In the genomic region with DNA sequence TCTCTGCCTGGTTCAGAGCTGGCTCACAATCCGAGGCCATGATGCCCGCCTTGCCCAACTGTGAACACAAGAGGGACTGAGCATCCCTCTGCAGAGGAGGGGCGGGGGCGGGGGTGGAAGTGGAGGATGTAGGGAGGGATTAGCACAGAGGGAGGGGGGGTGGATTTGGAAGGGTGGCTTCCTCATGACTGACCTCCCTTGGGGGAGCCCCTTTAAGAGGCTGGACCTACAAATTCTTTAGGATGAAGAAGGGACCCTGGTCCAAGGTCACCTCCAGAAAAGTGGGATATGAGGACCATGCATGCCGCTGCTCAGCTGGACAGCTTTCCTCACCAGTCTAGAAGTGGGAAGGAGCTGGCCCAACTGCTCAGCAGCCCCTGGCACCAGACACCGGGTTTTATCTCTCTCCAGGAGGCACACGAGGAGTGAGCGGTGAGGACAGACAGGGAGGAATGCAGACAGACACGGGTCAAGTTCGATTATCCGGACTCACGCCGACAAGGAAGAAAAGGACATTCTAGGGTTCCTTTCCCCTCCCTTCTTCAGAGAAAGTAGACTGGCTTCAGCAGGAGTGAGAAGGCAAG, we compare ENCODE assay signal across 7 mouse cellular contexts. TPM values are rescaled to one million over a fixed set of nuclear protein-coding genes. Genes with fewer than 3 reads are reported as not detected.
DNase-seq lines count a peak whose midpoint lies in the region; ATAC-seq and TF ChIP-seq lines count a peak whose summit lies in the region.

No protein-coding gene starts in this region.

- 4% methylated on average over 13 of the region's 13 CpGs for WGBS in embryonic facial prominence, embryonic 15.5 days
- 9% methylated on average over 13 of the region's 13 CpGs for WGBS in limb, embryonic 10.5 days
- 4% methylated on average over 13 of the region's 13 CpGs for WGBS in olfactory bulb, adult 2 months

- no peak for TF ChIP-seq CTCF in olfactory bulb, adult 2 months (IDR thresholded peaks at IDR 0.05; ENCODE audit: insufficient read depth, low read depth, low read length)

- peak overlapping the region; percentile 98; the same call in 1 of the 2 replicates for H3K27ac ChIP-seq in embryonic facial prominence, embryonic 15.5 days (replicated peaks)
- peak overlapping the region; percentile 91 for H3K27ac ChIP-seq in limb, embryonic 10.5 days
- H3K27ac ChIP-seq in olfactory bulb, adult 2 months (ENCODE audit: insufficient read depth, low read depth, low read length), result peak overlapping the region; percentile 97

- intact Hi-C loops in left cerebral cortex, postnatal 25 days (cut with DNase I), result loop anchor here (2.0 to 5.0 kb wide), 3 partner anchors 40 to 550 kb away; a partner anchor contains a TSS

- no peaks in the 10 kb centered on the region for H3K9me3 ChIP-seq in embryonic facial prominence, embryonic 15.5 days (replicated peaks)
- no peaks in the 10 kb centered on the region for H3K9me3 ChIP-seq in limb, embryonic 10.5 days (replicated peaks)

- TF ChIP-seq POLR2A in olfactory bulb, adult 2 months (IDR thresholded peaks at IDR 0.05; ENCODE audit: insufficient read depth, low read depth, low read length), result no peak

- no peaks in the 10 kb centered on the region for H3K27me3 ChIP-seq in embryonic facial prominence, embryonic 15.5 days
- H3K27me3 ChIP-seq in limb, embryonic 10.5 days (ENCODE audit: low read depth, poor library complexity, severe bottlenecking), result no peaks in the 10 kb centered on the region

- peak overlapping the region; percentile 98 for H3K4me2 ChIP-seq in embryonic facial prominence, embryonic 15.5 days (replicated peaks)

- peak overlapping the region; percentile 91 for H3K4me3 ChIP-seq in embryonic facial prominence, embryonic 15.5 days (replicated peaks)
- H3K4me3 ChIP-seq in limb, embryonic 10.5 days, result peak overlapping the region; percentile 89
- peak overlapping the region; percentile 90 for H3K4me3 ChIP-seq in olfactory bulb, adult 2 months (ENCODE audit: insufficient read depth, low read depth, low read length)

- peak; percentile 41 to 52 for DNase-seq in left cerebral cortex, postnatal 25 days (ENCODE audit: low spot score in 2 of 2)
- no peak for DNase-seq in left cerebral cortex, adult 9 months (ENCODE audit: low spot score in 2 of 2)
- DNase-seq in ZHBTc4 (ENCODE audit: low read depth, low spot score), result peak; percentile 8
- DNase-seq in limb, embryonic 10.5 days (ENCODE audit: low spot score), result peak; percentile 37
- DNase-seq in thymus, postnatal 4 days, result no peak

- peak overlapping the region; percentile 82 for H3K9ac ChIP-seq in embryonic facial prominence, embryonic 15.5 days

- peaks cover 28% of the 10 kb centered on the region for H3K36me3 ChIP-seq in embryonic facial prominence, embryonic 15.5 days
- peaks cover 43% of the 10 kb centered on the region for H3K36me3 ChIP-seq in limb, embryonic 10.5 days

- H3K4me1 ChIP-seq in embryonic facial prominence, embryonic 15.5 days, result peaks cover 52% of the 10 kb centered on the region
- peaks cover 53% of the 10 kb centered on the region for H3K4me1 ChIP-seq in limb, embryonic 10.5 days
- peaks cover 28% of the 10 kb centered on the region for H3K4me1 ChIP-seq in olfactory bulb, adult 2 months (ENCODE audit: control insufficient read depth, insufficient read depth, low read length)

- ATAC-seq in embryonic facial prominence, embryonic 15.5 days (ENCODE audit: insufficient number of reproducible peaks, low FRiP score, low TSS enrichment, low read depth), result no peak

RNA-seq across cellular contexts. Expression of a gene that starts 1.1 kb away (rescaled TPM):
- total RNA-seq in left cerebral cortex, postnatal 25 days (2021), result 100 to 1,000 TPM; 920 to 932 TPM
- polyA plus RNA-seq in embryonic facial prominence, embryonic 15.5 days (2015; fragmentation: Nextera tagmentation; extraction: Ambion mirVana), result 31.6 and 33.4 TPM in 2 replicates
- 37.7 and 41.3 TPM in 2 replicates for polyA plus RNA-seq in limb, embryonic 10.5 days (2016; fragmentation: Nextera tagmentation; extraction: Ambion mirVana)
- polyA plus RNA-seq in olfactory bulb, adult 2 months (2012; ENCODE audit: insufficient read depth, insufficient read length, low replicate concordance, missing spikeins), result 194 and 284 TPM in 2 replicates

RNA-seq across cellular contexts. Expression of a gene that starts 1.2 kb away (rescaled TPM):
- 10 to 100 TPM; 51.5 to 65.0 TPM for total RNA-seq in left cerebral cortex, postnatal 25 days (2021)
- 17.6 and 22.7 TPM in 2 replicates for polyA plus RNA-seq in embryonic facial prominence, embryonic 15.5 days (2015; fragmentation: Nextera tagmentation; extraction: Ambion mirVana)
- 18.7 and 19.8 TPM in 2 replicates for polyA plus RNA-seq in limb, embryonic 10.5 days (2016; fragmentation: Nextera tagmentation; extraction: Ambion mirVana)
- polyA plus RNA-seq in olfactory bulb, adult 2 months (2012; ENCODE audit: insufficient read depth, insufficient read length, low replicate concordance, missing spikeins), result not detected in 2 replicates

RNA-seq across cellular contexts. Expression of a gene that starts 16.1 kb away (rescaled TPM):
- not detected for total RNA-seq in left cerebral cortex, postnatal 25 days (2021)
- polyA plus RNA-seq in embryonic facial prominence, embryonic 15.5 days (2015; fragmentation: Nextera tagmentation; extraction: Ambion mirVana), result 0.60 and 1.1 TPM in 2 replicates
- polyA plus RNA-seq in limb, embryonic 10.5 days (2016; fragmentation: Nextera tagmentation; extraction: Ambion mirVana), result not detected in 2 replicates
- not detected in 2 replicates for polyA plus RNA-seq in olfactory bulb, adult 2 months (2012; ENCODE audit: insufficient read depth, insufficient read length, low replicate concordance, missing spikeins)

Comparison
In these comparisons a context has a peak if more than half of its experiments do, and no peak if none do; other contexts are left out.
1. DNase-seq: peak in left cerebral cortex, postnatal 25 days (2 of 2), ZHBTc4 (single experiment) and limb, embryonic 10.5 days (single experiment); none in left cerebral cortex, adult 9 months (0 of 2) and thymus, postnatal 4 days (single experiment).
2. Peak in every context shown above with its lines, with median percentiles within 50 percentile points of each other: H3K27ac ChIP-seq and H3K4me3 ChIP-seq.